Mouse (Mus musculus): ENCODE measurements around the gene Pate1.

Gene Pate1

DNA sequence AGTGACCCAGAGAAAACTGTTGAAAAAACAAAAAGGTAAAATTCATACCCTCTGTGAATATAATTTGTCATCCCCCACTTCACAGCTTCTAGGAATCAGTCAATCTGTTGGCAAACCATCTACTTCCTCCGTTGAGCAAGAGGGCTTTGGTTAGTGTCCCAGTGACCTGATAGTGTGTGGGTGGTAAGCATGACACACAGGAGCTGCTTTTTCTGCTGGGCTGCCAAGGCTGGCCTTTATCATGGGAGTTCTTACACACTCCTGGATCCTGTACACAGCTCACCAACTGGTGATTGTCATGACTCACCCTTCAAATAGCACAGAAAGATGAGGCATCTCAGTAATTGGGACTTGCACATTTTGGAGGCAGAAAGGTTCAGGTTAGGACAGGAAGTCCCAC is at the start of gene Pate1:
Pate1 (minus strand) TSS at position 378 of the 400 bp plus-strand sequence.
- DNase-seq, result no peak

DNA sequence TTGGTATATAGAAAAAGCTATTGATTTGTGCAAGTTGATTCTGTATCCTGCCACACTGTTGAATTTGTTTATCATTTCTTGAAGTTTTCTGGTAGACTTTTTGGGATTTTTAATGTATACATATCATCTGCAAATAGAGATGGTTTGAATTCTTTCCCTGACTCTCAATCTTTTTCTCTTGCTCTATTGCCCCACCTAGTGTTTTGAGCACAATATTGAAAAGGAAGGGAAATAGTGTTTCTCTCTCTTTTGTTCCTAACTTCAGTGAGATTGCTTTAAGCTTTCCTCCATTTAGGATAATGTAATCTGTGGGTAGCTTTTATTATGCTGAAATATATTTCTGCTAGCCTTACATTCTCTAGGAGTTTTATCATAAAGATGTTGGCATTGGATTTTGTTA is 20.1 kb upstream of the Pate1 start:
- no peak for DNase-seq

DNA sequence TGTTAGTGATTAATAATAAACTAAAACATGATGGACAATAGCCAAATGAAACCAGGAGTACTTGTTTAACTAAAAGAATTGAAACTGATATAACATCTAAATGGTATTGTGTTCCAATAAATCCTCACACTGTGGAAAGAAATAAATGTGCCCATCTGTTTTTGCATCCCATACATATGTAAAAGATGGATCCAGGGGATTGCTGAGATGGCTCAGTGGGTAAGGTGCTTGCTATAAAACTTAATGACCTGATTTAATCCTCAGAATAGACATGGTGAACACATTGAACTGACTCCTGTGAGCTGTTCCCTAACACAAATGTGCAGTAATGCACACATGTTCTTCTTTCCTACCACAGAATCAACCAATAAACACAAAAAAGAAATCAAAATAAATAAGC is 4.7 kb upstream of the Pate1 start:
- DNase-seq, result no peak

- no peak for DNase-seq
Observed at GRCm38 (mm10) chr9:35673557-35673956, 13.6 kb downstream of the Pate1 start.

DNA sequence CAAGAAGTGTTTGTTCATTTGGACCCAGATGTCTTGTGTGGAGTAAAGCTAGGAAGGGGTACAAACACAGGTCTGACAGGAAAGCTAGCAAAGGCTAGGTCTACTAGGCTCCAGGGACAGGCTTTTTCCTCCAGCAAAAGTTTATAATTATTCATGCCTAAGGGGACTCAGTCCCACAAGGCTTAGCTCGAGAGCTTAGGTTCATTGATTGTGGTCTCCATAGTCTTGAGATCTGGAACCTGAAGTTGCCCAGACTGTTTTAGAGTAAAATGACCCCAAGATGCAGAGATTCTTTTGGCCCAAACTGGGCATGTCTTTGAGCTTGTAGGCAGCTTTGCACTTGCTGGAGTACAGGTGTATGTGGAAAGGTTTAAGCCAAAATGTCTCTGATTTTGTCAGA is 39.1 kb downstream of the Pate1 start, which contains the start of gene Pate3:
Pate3 (minus strand) TSS at position 101 of the 400 bp plus-strand sequence.
- no peak for DNase-seq
